16 mouse cellular contexts compared by ENCODE assay signal in genomic region chr19:56976515-56976914, GRCm38 (mm10). TPM values are rescaled to one million over a fixed set of nuclear protein-coding genes. Genes with fewer than 3 reads are reported as not detected.
DNase-seq lines count a peak whose midpoint lies in the region; ATAC-seq and TF ChIP-seq lines count a peak whose summit lies in the region.
"Had no signal": no experiment of that assay in that cellular context is flagged by ENCODE, and none has a peak within 500 bp of the region (broad histone marks: within the 10 kb centered on the region; RNA-seq: fewer than 3 reads in every experiment).

No protein-coding gene starts in this region.

- H3K4me2 ChIP-seq in midbrain, postnatal 0 days (ENCODE audit: low read depth, low read length, poor library complexity, severe bottlenecking): no peak overlapping the region
- no peak overlapping the region for H3K4me2 ChIP-seq in midbrain, embryonic 11.5 days
- no peak overlapping the region for H3K4me2 ChIP-seq in stomach, embryonic 16.5 days (ENCODE audit: low read depth, low read length)
- H3K4me2 ChIP-seq: embryonic facial prominence, embryonic 12.5 days; midbrain, embryonic 15.5 days; neural tube, embryonic 12.5 days had no signal

- ATAC-seq in midbrain, postnatal 0 days (ENCODE audit: low FRiP score): no peak; the same call in 1 of the 2 replicates
- no peak for ATAC-seq in midbrain, embryonic 11.5 days (ENCODE audit: low FRiP score)
- no peak for ATAC-seq in stomach, embryonic 16.5 days (ENCODE audit: insufficient read depth, low FRiP score)

- TF ChIP-seq CTCF in gastrocnemius, adult 2 months (IDR thresholded peaks at IDR 0.05): no peak
- TF ChIP-seq CTCF in layer of hippocampus, adult 2 months (conservative IDR thresholded peaks at IDR 0.05): no peak
- TF ChIP-seq CTCF in midbrain, postnatal 0 days (IDR thresholded peaks at IDR 0.05): no peak

- no peak overlapping the region for H3K4me3 ChIP-seq in gastrocnemius, adult 2 months
- no peak overlapping the region for H3K4me3 ChIP-seq in layer of hippocampus, adult 2 months
- no peak overlapping the region for H3K4me3 ChIP-seq in midbrain, postnatal 0 days (ENCODE audit: low read depth, low read length)
- no peak overlapping the region for H3K4me3 ChIP-seq in midbrain, embryonic 11.5 days (ENCODE audit: low read depth, low read length)
- H3K4me3 ChIP-seq in stomach, embryonic 16.5 days (replicated peaks; ENCODE audit: low read length): no peak overlapping the region
- H3K4me3 ChIP-seq: embryonic facial prominence, embryonic 12.5 days; erythroblast, embryonic 14.5 days; midbrain, embryonic 15.5 days; neural tube, embryonic 12.5 days had no signal

- H3K4me1 ChIP-seq in midbrain, postnatal 0 days (ENCODE audit: insufficient read depth, low read length): no peaks in the 10 kb centered on the region
- H3K4me1 ChIP-seq in midbrain, embryonic 11.5 days (ENCODE audit: control insufficient read depth, insufficient read depth, low read length): no peaks in the 10 kb centered on the region
- H3K4me1 ChIP-seq in stomach, embryonic 16.5 days (ENCODE audit: control insufficient read depth, insufficient read depth, low read length): peaks cover 33% of the 10 kb centered on the region
- H3K4me1 ChIP-seq: embryonic facial prominence, embryonic 12.5 days; midbrain, embryonic 15.5 days had no signal

- H3K36me3 ChIP-seq in midbrain, postnatal 0 days (ENCODE audit: insufficient read depth, low read length): no peaks in the 10 kb centered on the region
- no peaks in the 10 kb centered on the region for H3K36me3 ChIP-seq in midbrain, embryonic 11.5 days (ENCODE audit: control insufficient read depth, insufficient read depth, low read length)
- no peaks in the 10 kb centered on the region for H3K36me3 ChIP-seq in stomach, embryonic 16.5 days (ENCODE audit: control insufficient read depth, insufficient read depth, low read length)
- H3K36me3 ChIP-seq: embryonic facial prominence, embryonic 12.5 days; midbrain, embryonic 15.5 days; neural tube, embryonic 12.5 days had no signal

- no peaks in the 10 kb centered on the region for H3K27me3 ChIP-seq in midbrain, postnatal 0 days (ENCODE audit: insufficient read depth, low read length)
- no peaks in the 10 kb centered on the region for H3K27me3 ChIP-seq in midbrain, embryonic 11.5 days (ENCODE audit: control insufficient read depth, insufficient read depth, low read length)
- H3K27me3 ChIP-seq in stomach, embryonic 16.5 days (ENCODE audit: control insufficient read depth, insufficient read depth, low read length): no peaks in the 10 kb centered on the region
- H3K27me3 ChIP-seq: embryonic facial prominence, embryonic 12.5 days; midbrain, embryonic 15.5 days; neural tube, embryonic 12.5 days had no signal

- H3K9ac ChIP-seq in midbrain, postnatal 0 days (replicated peaks; ENCODE audit: low read length, poor library complexity, severe bottlenecking): no peak overlapping the region
- no peak overlapping the region for H3K9ac ChIP-seq in midbrain, embryonic 11.5 days (ENCODE audit: low read length)
- no peak overlapping the region for H3K9ac ChIP-seq in stomach, embryonic 16.5 days (ENCODE audit: low read length)
- H3K9ac ChIP-seq: embryonic facial prominence, embryonic 12.5 days; liver, postnatal 0 days; midbrain, embryonic 15.5 days; neural tube, embryonic 12.5 days had no signal

- 79% methylated on average over 5 of the region's 5 CpGs for WGBS in midbrain, postnatal 0 days
- WGBS in midbrain, embryonic 11.5 days: 89% methylated on average over 5 of the region's 5 CpGs
- WGBS in stomach, embryonic 16.5 days: 93% methylated on average over 5 of the region's 5 CpGs

- intact Hi-C loops in gastrocnemius, adult 2 months (cut with DNase I): no loop called here

- H3K9me3 ChIP-seq in midbrain, postnatal 0 days (ENCODE audit: low read length): no peaks in the 10 kb centered on the region
- no peaks in the 10 kb centered on the region for H3K9me3 ChIP-seq in midbrain, embryonic 11.5 days (ENCODE audit: control insufficient read depth, low read length)
- H3K9me3 ChIP-seq in stomach, embryonic 16.5 days (replicated peaks; ENCODE audit: control insufficient read depth, low read length): no peaks in the 10 kb centered on the region
- H3K9me3 ChIP-seq: embryonic facial prominence, embryonic 12.5 days; midbrain, embryonic 15.5 days; neural tube, embryonic 12.5 days had no signal

- peak overlapping the region; percentile 73 for H3K27ac ChIP-seq in gastrocnemius, adult 2 months
- peak overlapping the region; percentile 75; the same call in 1 of the 2 replicates for H3K27ac ChIP-seq in layer of hippocampus, adult 2 months
- H3K27ac ChIP-seq in midbrain, postnatal 0 days (ENCODE audit: low read depth, low read length): no peak overlapping the region
- no peak overlapping the region for H3K27ac ChIP-seq in midbrain, embryonic 11.5 days (ENCODE audit: low read depth, low read length)
- peak overlapping the region; percentile 79 for H3K27ac ChIP-seq in stomach, embryonic 16.5 days (ENCODE audit: low read length)
- H3K27ac ChIP-seq: embryonic facial prominence, embryonic 12.5 days; neural tube, embryonic 12.5 days had no signal

- DNase-seq in gastrocnemius, adult 2 months: no peak
- DNase-seq in gastrocnemius, postnatal 25 days: no peak
- DNase-seq in layer of hippocampus, adult 2 months (ENCODE audit: low spot score in 2 of 2): no peak
- no peak for DNase-seq in layer of hippocampus, adult 9-10 months (ENCODE audit: low spot score)
- peak; percentile 25 for DNase-seq in midbrain, postnatal 0 days (ENCODE audit: low spot score)
- no peak for DNase-seq in midbrain, embryonic 11.5 days (ENCODE audit: low spot score, missing footprints)
- no peak for DNase-seq in cerebellum, adult 9-11 months
- DNase-seq: adrenal gland, adult 2 months; liver, postnatal 0 days; thymus, postnatal 36 days had no signal

RNA-seq across cellular contexts. Expression of gene Afap1l2, which starts 31.5 kb away (rescaled TPM):
- 1 to 10 TPM; 1.6 TPM for total RNA-seq in gastrocnemius, adult 2 months (2021)
- 1 to 10 TPM; 2.3 to 3.8 TPM for total RNA-seq in gastrocnemius, postnatal 25 days (2021)
- 10 to 100 TPM; 11.4 to 12.0 TPM for total RNA-seq in layer of hippocampus, adult 2 months (2021)
- 13.2 and 15.3 TPM in 2 replicates for total RNA-seq in midbrain, postnatal 0 days (2014; rRNA removed)
- 8.1 and 10.8 TPM in 2 replicates for polyA plus RNA-seq in midbrain, postnatal 0 days (2015; fragmentation: Nextera tagmentation; extraction: Ambion mirVana)
- polyA plus RNA-seq in midbrain, embryonic 11.5 days (2014; fragmentation: Nextera tagmentation; extraction: Ambion mirVana): 3.0 and 3.5 TPM in 2 replicates
- 23.1 and 23.9 TPM in 2 replicates for polyA plus RNA-seq in stomach, embryonic 16.5 days (2015; fragmentation: Nextera tagmentation; extraction: Ambion mirVana)
- total RNA-seq: megakaryocyte, adult 5-6 weeks had no signal
- polyA plus RNA-seq: erythroblast, embryonic 14.5 days had no signal

Comparison
In these comparisons a context has a peak if more than half of its experiments do, and no peak if none do; other contexts are left out.
1. H3K27ac ChIP-seq: peak in gastrocnemius, adult 2 months (single experiment), layer of hippocampus, adult 2 months (single experiment) and stomach, embryonic 16.5 days (single experiment); none in midbrain, postnatal 0 days (single experiment) and midbrain, embryonic 11.5 days (single experiment).